Mouse (Mus musculus): ENCODE results near the gene Fam168b.

Gene Fam168b

GRCm38 (mm10) chr1:34850343-34851136, 7.7 kb upstream of the Fam168b start:
- peak in 1 of 2 experiments; percentile 20 for DNase-seq

- DNase-seq, result peak; percentile 95 to 96
These were observed 7.0 kb upstream of the Fam168b start, which contains the start of gene Plekhb2 for GRCm38 (mm10) chr1:34849745-34850342. Gene Plekhb2 (plus strand): TSS chr1:34849976.

- DNase-seq, result no peak
These were observed 4.2 kb upstream of the Fam168b start for GRCm38 (mm10) chr1:34847070-34847469.

- DNase-seq, result no peak
These were observed 440 bp downstream of the Fam168b start for GRCm38 (mm10) chr1:34842389-34842861.

GRCm38 (mm10) chr1:34841709-34842388, 1.0 kb downstream of the Fam168b start:
- no peak for DNase-seq

GRCm38 (mm10) chr1:34839241-34839640, 3.6 kb downstream of the Fam168b start:
- DNase-seq, result no peak

- no peak for DNase-seq
These were observed 4.7 kb downstream of the Fam168b start for GRCm38 (mm10) chr1:34837951-34838689.

GRCm38 (mm10) chr1:34834904-34835303, 8.0 kb downstream of the Fam168b start:
- DNase-seq, result no peak

GRCm38 (mm10) chr1:34831381-34831780, 11.5 kb downstream of the Fam168b start:
- DNase-seq, result no peak

GRCm38 (mm10) chr1:34830934-34831333, 11.9 kb downstream of the Fam168b start:
- DNase-seq, result no peak

GRCm38 (mm10) chr1:34828528-34829294, 14.2 kb downstream of the Fam168b start:
- DNase-seq, result no peak

- DNase-seq, result no peak
These were observed 15.0 kb downstream of the Fam168b start for GRCm38 (mm10) chr1:34827900-34828299.

- DNase-seq, result no peak
These were observed 17.0 kb downstream of the Fam168b start for GRCm38 (mm10) chr1:34825909-34826308.

- no peak for DNase-seq
These were observed 18.7 kb downstream of the Fam168b start for GRCm38 (mm10) chr1:34824208-34824607.

GRCm38 (mm10) chr1:34823353-34823752, 19.5 kb downstream of the Fam168b start:
- no peak for DNase-seq

- no peak for DNase-seq
These were observed 20.1 kb downstream of the Fam168b start for GRCm38 (mm10) chr1:34822746-34823145.

- DNase-seq, result no peak
These were observed 20.9 kb downstream of the Fam168b start for GRCm38 (mm10) chr1:34822003-34822402.

- no peak for DNase-seq
These were observed 21.5 kb downstream of the Fam168b start for GRCm38 (mm10) chr1:34821411-34821810.

GRCm38 (mm10) chr1:34819225-34819910, 23.5 kb downstream of the Fam168b start:
- no peak for DNase-seq

GRCm38 (mm10) chr1:34815843-34816242, 27.0 kb downstream of the Fam168b start:
- no peak for DNase-seq
